Mouse (Mus musculus): ENCODE measurements around the gene Dmrt1.

DNA sequence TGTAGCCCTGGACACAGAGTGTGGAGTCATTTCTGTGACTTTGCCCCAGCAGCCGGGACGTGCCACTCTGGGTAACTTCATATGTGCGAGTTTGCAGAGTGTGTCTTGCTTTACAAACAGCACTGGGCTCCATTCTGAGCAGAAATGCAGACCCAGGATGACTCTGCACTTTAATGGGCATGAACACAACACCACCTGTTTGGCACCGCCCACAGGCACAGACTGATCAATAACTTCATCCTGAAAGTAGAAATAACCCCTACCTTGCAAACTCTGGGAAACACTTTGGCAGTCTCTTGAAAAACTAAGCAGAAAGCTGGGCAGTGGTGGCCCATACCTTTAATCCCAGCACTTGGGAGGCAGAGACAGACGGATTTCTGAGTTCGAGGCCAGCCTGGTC, 24.6 kb upstream of the Dmrt1 start:
- no peak for TF ChIP-seq CTCF (IDR thresholded peaks at IDR 0.05; ENCODE audit: low read depth, low read length)
- no peak for TF ChIP-seq POLR2A (IDR thresholded peaks at IDR 0.05; ENCODE audit: insufficient read depth, low read length)
- peak; percentile 95 for TF ChIP-seq EP300 (IDR thresholded peaks at IDR 0.05; ENCODE audit: insufficient read depth, low read depth, low read length)
